Mouse (Mus musculus) kidney, embryonic 16.5 days (tissue): ENCODE results near the gene Trpc1. TPM values are rescaled to one million over a fixed set of nuclear protein-coding genes. Genes with fewer than 3 reads are reported as not detected.
A peak's percentile ranks its signal among the peaks of the same experiment; 100 is the strongest.

Experiments
- ATAC-seq: fragments of 200-750 bp; cut with Nextera tagmentation; 2 replicates; pipeline ENCODE4 v1.8.0; 2017; ENCODE audit warnings: moderate TSS enrichment; ENCODE audit not compliant: low FRiP score, low TSS enrichment
- H3K27ac ChIP-seq: fragments of 300-500 bp; sonication (generic); 2 replicates; pipeline ENCODE4 v1.5.1; 2014; ENCODE audit warnings: low read length
- H3K27me3 ChIP-seq: fragments of 300-500 bp; sonication (generic); 2 replicates; pipeline ENCODE4 v1.6.1; 2014; ENCODE audit warnings: low read length, control low read depth, mixed read lengths; ENCODE audit not compliant: insufficient read depth
- H3K36me3 ChIP-seq: fragments of 300-500 bp; sonication (generic); 2 replicates; pipeline ENCODE4 v1.6.1; 2014; ENCODE audit warnings: low read length, control low read depth, mixed read lengths; ENCODE audit not compliant: insufficient read depth
- H3K4me1 ChIP-seq: fragments of 300-500 bp; sonication (generic); 2 replicates; pipeline ENCODE4 v1.6.1; 2014; ENCODE audit warnings: low read length, control low read depth, mixed read lengths; ENCODE audit not compliant: insufficient read depth
- H3K4me2 ChIP-seq: fragments of 300-500 bp; sonication (generic); replicated peaks from 2 replicates; pipeline ENCODE4 v1.6.1; 2014; ENCODE audit warnings: low read depth, low read length
- H3K4me3 ChIP-seq: fragments of 300-500 bp; sonication (generic); 2 replicates; pipeline ENCODE4 v1.5.1; 2014; ENCODE audit warnings: mild to moderate bottlenecking, low read length
- H3K9ac ChIP-seq: fragments of 300-500 bp; sonication (generic); replicated peaks from 2 replicates; pipeline ENCODE4 v1.6.1; 2014; ENCODE audit warnings: low read length
- H3K9me3 ChIP-seq: fragments of 300-500 bp; sonication (generic); 2 replicates; pipeline ENCODE4 v1.6.1; 2016; ENCODE audit warnings: low read length, control low read depth
- WGBS: fragments of 180-500 bp; shearing (Covaris S2); extraction: QIAGEN DNeasy Blood & Tissue Kit; methylation state at CpG from one replicate; pipeline ENCODE4 v1.1.7; 2014; 5-methylcytosine and 5-hydroxymethylcytosine counted together
- polyA plus RNA-seq: library from polyadenylated mRNA; unstranded; fragments of >200 nt; fragmentation: Nextera tagmentation; extraction: Ambion mirVana; gene quantifications from 2 replicates; pipeline ENCODE4 v1.2.1, GENCODE M21; 2015

Gene Trpc1
- polyA plus RNA-seq, 1 experiment from 2014 or later, result 3.3 TPM

- H3K4me3 ChIP-seq, result no peak overlapping the region
- no peak overlapping the region for H3K9ac ChIP-seq
- no peak overlapping the region for H3K27ac ChIP-seq
- no peak overlapping the region for H3K4me2 ChIP-seq
- H3K9me3 ChIP-seq, result no peaks in the 10 kb centered on the region
- H3K36me3 ChIP-seq, result no peaks in the 10 kb centered on the region
- H3K27me3 ChIP-seq, result no peaks in the 10 kb centered on the region
- WGBS, result 90% methylated on average over 3 of the region's 3 CpGs
- no peak for ATAC-seq
- H3K4me1 ChIP-seq, result no peaks in the 10 kb centered on the region
These were observed 12.1 kb upstream of the Trpc1 start for GRCm38 (mm10) chr9:95762228-95762627.

GRCm38 (mm10) chr9:95761381-95761780 is 11.2 kb upstream of the Trpc1 start:
- no peak overlapping the region for H3K9ac ChIP-seq
- ATAC-seq, result no peak
- H3K4me1 ChIP-seq, result no peaks in the 10 kb centered on the region

GRCm38 (mm10) chr9:95750746-95751145 is 571 bp upstream of the Trpc1 start:
- peaks cover 11% of the 10 kb centered on the region for H3K4me1 ChIP-seq
- H3K4me2 ChIP-seq, result peak overlapping the region; percentile 97
- H3K27me3 ChIP-seq, result peaks cover 11% of the 10 kb centered on the region
- H3K27ac ChIP-seq, result no peak overlapping the region
- H3K9ac ChIP-seq, result no peak overlapping the region
- peak overlapping the region; percentile 85 for H3K4me3 ChIP-seq
- 42% methylated on average over 9 of the region's 9 CpGs for WGBS
- ATAC-seq, result no peak
- H3K36me3 ChIP-seq, result no peaks in the 10 kb centered on the region
- H3K9me3 ChIP-seq, result no peaks in the 10 kb centered on the region

More at GRCm38 (mm10) chr9:95761381-95761780, 11.2 kb upstream of the Trpc1 start:
- Histone ChIP-seq H3K4me2 (no peak overlapping the region), H3K27ac (no peak overlapping the region), H3K27me3 (no peaks in the 10 kb centered on the region), H3K4me3 (no peak overlapping the region), H3K36me3 (no peaks in the 10 kb centered on the region), H3K9me3 (no peaks in the 10 kb centered on the region)
- WGBS, result 71% methylated on average over 8 of the region's 8 CpGs

GRCm38 (mm10) chr9:95749461-95749928 is 680 bp downstream of the Trpc1 start:
- peak overlapping the region; percentile 97 for H3K4me2 ChIP-seq
- peaks cover 11% of the 10 kb centered on the region for H3K4me1 ChIP-seq
- peak overlapping the region; percentile 86 for H3K9ac ChIP-seq
- H3K9me3 ChIP-seq, result no peaks in the 10 kb centered on the region
- 1% methylated on average over 27 of the region's 34 CpGs for WGBS
- H3K36me3 ChIP-seq, result no peaks in the 10 kb centered on the region
- peak; percentile 69; the same call in 1 of the 2 replicates for ATAC-seq
- peaks cover 11% of the 10 kb centered on the region for H3K27me3 ChIP-seq
- H3K4me3 ChIP-seq, result peak overlapping the region; percentile 85
- H3K27ac ChIP-seq, result 0 out of 2 replicates have a peak overlapping the region, but pooled peaks have one; percentile 10

GRCm38 (mm10) chr9:95747298-95747697 is 2.9 kb downstream of the Trpc1 start:
- no peak overlapping the region for H3K9ac ChIP-seq
- H3K36me3 ChIP-seq, result no peaks in the 10 kb centered on the region
- H3K9me3 ChIP-seq, result no peaks in the 10 kb centered on the region
- H3K4me2 ChIP-seq, result no peak overlapping the region
- peaks cover 11% of the 10 kb centered on the region for H3K4me1 ChIP-seq
- 84% methylated on average over 5 of the region's 5 CpGs for WGBS
- no peak overlapping the region for H3K27ac ChIP-seq
- ATAC-seq, result no peak
- H3K4me3 ChIP-seq, result no peak overlapping the region
- peaks cover 11% of the 10 kb centered on the region for H3K27me3 ChIP-seq

GRCm38 (mm10) chr9:95744845-95745613 is 5.1 kb downstream of the Trpc1 start:
- H3K4me2 ChIP-seq, result no peak overlapping the region
- peaks cover 5% of the 10 kb centered on the region for H3K4me1 ChIP-seq
- no peak for ATAC-seq
- H3K27ac ChIP-seq, result no peak overlapping the region
- peaks cover 5% of the 10 kb centered on the region for H3K27me3 ChIP-seq
- 57% methylated on average over 7 of the region's 7 CpGs for WGBS
- H3K36me3 ChIP-seq, result no peaks in the 10 kb centered on the region
- H3K9ac ChIP-seq, result no peak overlapping the region
- no peaks in the 10 kb centered on the region for H3K9me3 ChIP-seq
- H3K4me3 ChIP-seq, result no peak overlapping the region

GRCm38 (mm10) chr9:95736238-95736637 is 13.9 kb downstream of the Trpc1 start:
- H3K9me3 ChIP-seq, result no peaks in the 10 kb centered on the region
- H3K4me1 ChIP-seq, result no peaks in the 10 kb centered on the region
- no peak for ATAC-seq
- no peak overlapping the region for H3K9ac ChIP-seq
- no peaks in the 10 kb centered on the region for H3K27me3 ChIP-seq
- no peak overlapping the region for H3K4me3 ChIP-seq
- no peak overlapping the region for H3K27ac ChIP-seq
- no peak overlapping the region for H3K4me2 ChIP-seq
- 0 out of 2 replicates have a peak, but pooled peaks cover 1% of the 10 kb centered on the region for H3K36me3 ChIP-seq

GRCm38 (mm10) chr9:95712574-95712973 is 37.6 kb downstream of the Trpc1 start:
- no peaks in the 10 kb centered on the region for H3K9me3 ChIP-seq
- WGBS, result 47% methylated on average over 8 of the region's 8 CpGs
- no peak overlapping the region for H3K4me2 ChIP-seq
- no peaks in the 10 kb centered on the region for H3K27me3 ChIP-seq
- no peak overlapping the region for H3K4me3 ChIP-seq
- H3K9ac ChIP-seq, result no peak overlapping the region
- no peaks in the 10 kb centered on the region for H3K36me3 ChIP-seq
- H3K27ac ChIP-seq, result no peak overlapping the region
- no peaks in the 10 kb centered on the region for H3K4me1 ChIP-seq
- no peak for ATAC-seq

- Histone ChIP-seq H3K4me1 (no peaks in the 10 kb centered on the region), H3K27ac (no peak overlapping the region), H3K36me3 (no peaks in the 10 kb centered on the region), H3K27me3 (no peaks in the 10 kb centered on the region), H3K4me2 (no peak overlapping the region), H3K9ac (no peak overlapping the region), H3K9me3 (no peaks in the 10 kb centered on the region), H3K4me3 (no peak overlapping the region)
- no peak for ATAC-seq
These were observed 41.2 kb downstream of the Trpc1 start for GRCm38 (mm10) chr9:95708943-95709342.

GRCm38 (mm10) chr9:95705371-95705770 is 44.8 kb downstream of the Trpc1 start:
- 90% methylated on average over 5 of the region's 5 CpGs for WGBS
- no peak overlapping the region for H3K4me2 ChIP-seq
- H3K27ac ChIP-seq, result no peak overlapping the region
- H3K36me3 ChIP-seq, result no peaks in the 10 kb centered on the region
- H3K27me3 ChIP-seq, result no peaks in the 10 kb centered on the region
- H3K9ac ChIP-seq, result no peak overlapping the region
- no peaks in the 10 kb centered on the region for H3K9me3 ChIP-seq
- ATAC-seq, result no peak
- H3K4me1 ChIP-seq, result no peaks in the 10 kb centered on the region
- no peak overlapping the region for H3K4me3 ChIP-seq
